Mouse (Mus musculus) frontal cortex, postnatal 14 days (tissue): Measurements from ENCODE around the gene Ttc13.

ENCODE experiments used
- DNase-seq, 2 experiments: peaks; one replicate each; pipeline ENCODE4 v3.0.0; 2022; ENCODE audit warnings: low spot score in 2 of 2

Ttc13 gene

DNA sequence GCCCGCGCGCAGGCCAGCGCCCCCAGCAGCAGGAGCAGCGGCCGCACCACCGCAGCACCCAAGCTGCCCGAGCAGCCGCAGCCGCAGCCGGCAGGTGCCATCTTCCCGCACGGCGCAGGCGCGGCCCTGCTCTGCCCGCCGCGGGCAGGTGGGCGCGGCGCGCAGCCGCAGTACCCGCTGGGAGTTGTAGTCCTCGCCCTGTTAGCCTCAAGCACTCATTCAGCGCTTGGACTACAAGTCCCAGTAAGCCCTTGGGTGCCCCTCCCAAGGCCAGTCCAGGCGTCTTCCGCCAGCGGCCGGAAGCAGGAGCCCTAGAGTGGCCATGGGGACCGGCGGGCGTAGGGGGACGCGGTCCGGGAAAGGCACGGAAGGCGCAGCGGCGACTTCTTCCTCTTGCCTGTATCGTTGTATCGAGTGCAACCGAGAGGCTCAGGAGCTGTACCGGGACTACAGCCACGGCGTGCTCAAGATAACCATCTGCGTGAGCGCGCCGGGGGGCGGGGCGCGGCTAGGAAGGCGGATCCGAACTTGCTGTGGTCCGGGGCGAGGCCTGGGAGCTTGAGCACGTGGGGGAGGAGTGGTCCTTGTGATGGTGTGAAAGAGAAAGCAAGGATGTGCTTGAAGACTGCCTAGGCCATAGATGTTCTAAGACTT lies at the start of gene Ttc13, which contains the start of gene Arv1:
Ttc13 (minus strand) TSS at position 122 of the 654 bp plus-strand sequence.
Arv1 (plus strand) TSS at position 278 of the 654 bp plus-strand sequence.
- DNase-seq: peak; percentile 90 to 93

DNA sequence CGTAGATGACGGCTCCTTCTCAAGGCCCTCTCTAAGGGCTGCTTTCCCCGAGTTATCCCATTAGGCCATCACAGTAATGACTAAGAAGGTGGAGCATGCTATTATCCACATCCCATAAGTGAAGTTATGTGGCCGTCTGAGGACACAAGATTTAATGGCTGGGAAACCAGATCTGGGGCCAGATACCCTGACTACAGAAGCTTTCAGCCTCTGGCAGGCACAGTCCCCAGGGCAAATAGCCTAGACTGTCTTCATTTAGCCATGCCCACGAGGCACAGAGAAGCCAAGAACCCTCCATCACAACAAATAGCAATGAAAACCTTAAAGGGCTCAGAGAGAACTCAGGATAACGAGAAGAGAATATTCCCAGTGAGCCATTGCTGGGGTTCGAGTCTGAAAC lies 41.3 kb upstream of the Ttc13 start:
- DNase-seq: no peak

DNA sequence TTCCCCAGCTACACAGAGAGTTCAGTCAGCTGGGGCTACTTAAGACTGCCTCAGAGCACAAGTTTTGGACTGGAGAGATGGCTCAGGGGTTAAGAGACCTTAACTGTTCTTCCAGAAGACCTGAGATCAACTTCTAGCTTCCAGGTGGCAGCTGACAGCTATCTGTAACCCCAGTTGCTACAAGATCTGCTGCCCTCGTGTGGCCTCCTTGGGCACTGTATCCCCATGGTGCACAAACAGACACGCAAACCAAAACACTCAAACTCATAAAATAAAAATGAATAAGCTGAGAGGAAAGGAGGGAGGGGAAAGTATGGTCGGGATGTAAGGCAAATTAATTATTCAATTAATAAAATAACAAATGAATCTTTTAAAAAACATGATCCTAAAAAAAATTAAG lies 36.8 kb upstream of the Ttc13 start:
- no peak for DNase-seq

DNA sequence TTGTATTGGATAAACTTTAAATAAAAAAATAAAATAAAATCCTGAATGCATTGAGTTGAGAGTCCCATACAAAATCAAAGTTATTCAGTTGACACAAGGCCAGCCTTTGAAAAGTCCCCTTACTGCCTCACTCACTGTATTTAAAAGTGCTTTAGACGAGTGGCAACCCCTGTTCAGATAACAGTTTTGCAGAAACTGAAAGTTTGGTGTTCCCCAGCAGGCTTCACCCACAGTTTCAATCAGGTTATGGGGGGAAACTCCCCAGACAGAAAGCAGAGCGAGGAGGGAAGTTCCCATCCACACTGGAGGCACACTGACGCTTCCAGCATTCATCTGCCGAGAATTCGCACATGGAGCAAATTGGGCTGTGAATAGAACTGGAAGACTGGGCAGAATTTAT lies 34.8 kb upstream of the Ttc13 start:
- no peak for DNase-seq

DNA sequence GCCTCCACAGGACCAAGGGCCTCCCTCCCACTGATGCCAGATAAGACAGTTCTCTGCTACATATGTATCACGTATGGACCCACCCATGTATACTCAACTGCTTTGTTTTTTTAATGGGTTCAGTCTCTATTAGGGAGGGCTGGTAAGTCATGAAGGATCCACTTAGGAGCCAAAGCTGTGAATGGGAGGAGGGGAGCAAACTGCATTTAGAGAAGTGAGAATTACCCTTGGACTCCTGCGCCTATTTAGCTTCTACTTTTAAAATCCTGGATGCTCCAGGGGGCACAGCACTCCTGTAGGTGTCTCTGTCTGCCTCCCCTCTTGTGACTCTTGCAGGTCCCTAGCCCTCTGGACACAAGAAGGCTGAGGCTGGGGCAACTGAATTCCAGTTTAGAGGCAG lies 34.4 kb upstream of the Ttc13 start:
- no peak for DNase-seq

DNA sequence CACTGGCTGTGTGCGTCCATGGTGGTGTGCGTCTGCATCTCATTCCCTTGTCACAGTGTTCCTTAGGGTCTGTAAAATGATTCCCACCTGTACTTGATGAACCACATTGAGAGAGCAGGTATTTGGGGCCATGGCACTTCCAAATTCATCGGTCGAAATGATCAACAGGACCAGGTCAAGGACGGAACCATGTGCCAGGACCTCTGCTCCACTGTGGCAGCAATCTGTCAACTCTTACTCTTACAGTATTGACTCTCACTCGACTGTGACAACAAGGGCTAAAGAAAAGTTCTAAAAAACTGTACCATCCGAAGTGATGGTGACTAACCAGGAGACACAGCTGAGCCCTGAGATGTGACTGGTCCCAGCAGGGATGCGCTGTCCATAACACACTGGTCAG lies 33.7 kb upstream of the Ttc13 start:
- no peak for DNase-seq

DNA sequence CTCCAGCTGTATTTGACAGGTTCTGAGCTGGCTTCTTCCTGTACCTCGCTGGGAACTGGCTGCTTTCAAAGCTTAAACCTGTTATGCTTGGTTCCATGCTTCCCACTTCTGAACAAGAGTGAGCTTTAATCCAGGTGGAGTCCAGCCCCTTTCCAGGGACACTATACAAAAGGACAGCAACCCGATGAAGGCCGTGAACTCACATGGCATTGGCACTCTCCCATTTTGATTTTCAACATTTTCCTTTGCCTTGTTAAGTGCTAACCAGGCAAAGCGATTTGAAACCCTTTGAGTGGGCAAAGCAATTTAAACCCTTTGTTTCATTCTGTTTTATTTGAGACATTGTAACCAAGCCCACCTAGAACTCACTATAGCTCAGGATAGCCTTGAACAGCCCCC lies 33.0 kb upstream of the Ttc13 start:
- no peak for DNase-seq

DNA sequence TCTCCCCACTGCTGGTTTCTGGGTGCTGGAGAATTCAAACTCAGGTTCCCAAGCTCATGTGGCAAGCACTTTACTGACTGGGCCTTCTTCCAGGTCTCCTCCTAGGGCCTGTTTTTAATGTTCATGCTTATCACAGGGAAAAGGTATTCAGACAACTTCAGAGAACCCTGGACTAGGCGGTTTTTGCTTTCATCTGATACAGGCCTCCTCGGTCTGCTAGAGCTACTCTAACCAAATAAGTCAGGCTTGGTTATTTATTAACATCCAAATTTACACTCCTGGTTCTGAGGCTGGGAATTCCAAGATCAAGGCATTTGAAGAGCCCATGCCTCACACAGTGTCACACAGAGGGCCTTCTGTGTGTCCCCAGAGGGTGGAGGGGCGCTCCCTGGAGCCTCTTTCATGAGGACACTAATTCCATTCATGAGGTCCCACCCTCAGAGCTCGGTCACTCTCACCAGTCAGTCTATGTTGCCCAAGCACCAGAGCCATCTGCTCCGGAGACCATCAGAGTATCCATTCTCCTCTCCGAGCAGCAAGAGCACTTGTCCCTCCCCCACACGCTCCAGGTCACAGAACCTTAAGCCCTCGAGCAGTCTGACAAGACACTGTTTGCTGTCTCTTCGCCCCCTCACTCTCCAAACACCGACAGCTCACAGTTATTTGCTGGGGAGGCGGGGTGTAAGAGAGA lies 32.5 kb upstream of the Ttc13 start:
- peak in 1 of 2 experiments; percentile 52 for DNase-seq

DNA sequence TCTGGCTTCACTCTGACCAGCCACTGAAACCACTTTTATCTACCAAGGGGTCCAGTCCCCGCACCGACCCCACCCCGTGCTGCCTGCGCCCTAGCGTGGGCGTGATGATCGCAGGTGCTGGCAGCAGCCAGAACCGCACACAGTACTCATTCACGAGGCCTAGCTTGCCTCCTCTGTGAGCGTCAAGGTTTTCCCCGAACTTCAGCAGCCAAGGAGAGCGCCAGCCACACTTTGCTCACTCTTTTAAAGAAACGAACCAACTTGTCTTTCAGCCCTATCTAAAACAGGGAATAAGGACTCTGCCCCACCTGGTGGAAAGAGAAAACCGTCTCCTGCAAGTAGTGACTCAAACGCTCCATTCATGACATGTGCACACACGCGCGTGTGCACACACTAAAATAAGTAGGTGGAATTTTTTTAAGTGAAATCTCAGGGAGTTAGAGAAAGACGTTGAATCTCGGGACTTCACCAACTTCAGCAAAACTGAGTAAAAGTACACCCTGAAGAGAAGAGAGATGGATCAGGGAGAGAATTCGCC lies 30.6 kb upstream of the Ttc13 start:
- no peak for DNase-seq

DNA sequence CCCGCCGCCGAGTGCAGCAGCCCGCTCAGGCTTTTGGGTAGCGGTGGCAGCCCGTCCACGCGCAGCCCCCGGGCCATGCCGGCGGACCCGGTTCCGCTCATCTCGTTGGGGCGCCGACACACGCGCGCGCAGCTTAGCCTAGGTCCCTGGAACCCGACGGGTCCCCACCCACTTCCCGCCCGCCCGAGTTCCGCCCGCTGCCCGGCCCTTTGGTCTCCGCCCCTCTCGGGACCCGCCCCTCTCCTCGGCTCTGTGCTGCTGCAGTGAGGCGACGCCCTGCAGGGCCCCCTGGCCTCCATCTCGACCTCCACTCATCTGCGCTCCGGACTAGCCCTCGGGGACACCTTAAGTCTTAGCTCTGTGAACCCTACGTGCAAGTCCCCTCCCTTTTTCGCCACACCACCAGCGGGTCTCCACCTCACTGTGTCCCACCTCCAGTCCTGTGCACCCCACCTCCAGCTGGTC lies 30.0 kb upstream of the Ttc13 start, which contains the start of gene Fam89a:
Fam89a (minus strand) TSS at position 124 of the 465 bp plus-strand sequence.
- DNase-seq: no peak

DNA sequence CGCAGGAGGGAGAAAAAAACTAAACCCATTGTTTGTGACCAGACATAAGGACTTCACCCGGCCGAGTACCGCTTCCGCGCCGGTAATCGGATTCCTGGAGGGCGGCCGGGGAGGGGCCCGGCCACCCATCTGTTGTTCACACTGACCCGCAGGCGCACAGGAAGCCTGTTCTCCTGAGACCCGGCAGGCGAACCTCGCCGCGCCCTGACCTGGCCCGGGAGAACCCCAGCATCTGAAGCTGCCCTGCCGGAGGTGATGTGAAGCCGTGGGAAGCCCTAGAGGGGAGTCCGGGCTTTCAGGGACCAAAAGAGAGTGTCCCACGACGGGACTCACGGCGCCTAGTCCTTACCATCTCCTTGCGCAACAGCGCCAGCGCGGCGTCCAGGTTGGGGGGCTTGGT lies 29.4 kb upstream of the Ttc13 start:
- DNase-seq: no peak

DNA sequence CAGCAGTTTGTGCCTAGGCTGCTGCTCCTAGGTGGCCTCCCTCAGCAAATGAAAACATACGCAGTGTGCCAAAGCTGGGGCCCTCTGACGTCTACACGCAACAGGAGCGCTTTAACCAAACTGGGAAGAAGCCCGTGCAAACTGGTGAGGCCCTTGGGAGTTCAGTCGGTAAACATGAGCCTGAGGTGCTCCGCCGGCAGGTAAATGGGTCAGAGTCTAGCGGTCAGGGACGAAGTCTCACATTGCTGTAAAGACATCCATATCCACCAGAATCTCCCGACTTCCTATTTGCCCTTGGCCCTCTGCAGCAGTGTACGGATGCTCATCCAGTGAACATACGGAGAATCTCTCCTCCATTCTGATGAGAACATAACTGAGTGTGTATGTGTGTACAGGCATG lies 24.9 kb upstream of the Ttc13 start:
- no peak for DNase-seq

DNA sequence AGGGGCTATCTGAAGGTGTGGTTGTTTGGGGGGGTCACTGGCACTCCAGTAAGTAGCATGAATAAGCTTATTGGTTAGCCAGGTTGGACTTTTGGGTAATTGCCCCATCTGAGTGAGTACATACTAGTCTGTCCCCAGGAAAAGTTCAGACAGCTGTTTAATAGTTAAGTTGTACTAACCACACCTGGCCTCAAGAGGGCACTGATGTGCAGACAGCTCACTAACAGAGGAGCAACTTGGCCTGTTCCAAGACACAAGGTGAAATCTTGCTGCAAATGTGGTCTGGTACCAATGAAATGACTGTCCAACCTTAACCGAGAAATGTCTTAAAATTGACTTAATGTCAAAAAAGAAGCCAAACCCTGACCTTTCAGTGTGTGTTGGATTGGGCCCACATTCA lies 17.5 kb upstream of the Ttc13 start:
- no peak for DNase-seq

DNA sequence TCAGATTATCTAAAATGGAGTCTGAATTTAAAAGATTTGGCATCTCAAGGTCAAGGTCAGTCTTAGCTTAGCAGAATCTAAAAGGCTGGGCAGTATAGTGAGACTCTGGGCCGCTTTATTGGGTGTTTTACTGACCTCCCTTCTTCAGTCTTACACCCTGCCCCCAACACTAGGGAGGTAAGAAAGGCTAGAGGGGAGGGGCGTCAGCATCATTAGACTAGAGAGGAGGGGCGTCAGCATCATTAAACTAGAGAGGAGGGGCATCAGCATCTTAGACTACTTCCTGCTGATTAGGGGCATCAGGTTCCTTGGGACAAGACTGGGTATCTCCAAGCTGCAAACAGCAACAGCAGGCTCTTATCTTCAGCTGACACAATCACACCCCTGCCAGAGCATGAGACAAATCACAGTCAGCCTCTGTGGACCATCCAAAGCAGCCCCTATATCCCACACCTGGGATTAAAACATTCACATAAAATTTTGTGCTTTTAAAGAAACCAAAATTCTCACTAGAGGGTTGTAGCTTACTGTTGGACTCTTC lies 13.7 kb upstream of the Ttc13 start:
- no peak for DNase-seq

DNA sequence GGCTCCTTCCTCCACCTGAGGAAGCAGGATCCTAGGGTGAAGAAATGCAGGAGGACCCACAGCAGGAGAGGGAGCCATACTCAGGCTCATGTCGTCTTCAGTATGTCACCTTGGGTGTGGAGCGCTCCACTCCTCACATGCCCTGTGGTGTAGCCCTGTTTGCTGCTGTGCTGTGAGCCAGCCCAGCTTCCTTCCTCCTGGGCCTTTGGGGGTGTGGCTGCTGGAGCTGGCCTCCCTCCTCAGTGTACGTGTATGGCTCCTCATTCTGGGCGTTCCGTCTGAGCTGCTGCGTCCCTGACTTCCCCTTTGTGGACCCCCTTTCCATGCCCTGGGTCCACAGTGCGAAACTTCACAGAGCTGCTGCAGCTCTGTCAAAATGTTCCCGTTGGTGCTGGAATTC lies 11.0 kb upstream of the Ttc13 start:
- DNase-seq: no peak

DNA sequence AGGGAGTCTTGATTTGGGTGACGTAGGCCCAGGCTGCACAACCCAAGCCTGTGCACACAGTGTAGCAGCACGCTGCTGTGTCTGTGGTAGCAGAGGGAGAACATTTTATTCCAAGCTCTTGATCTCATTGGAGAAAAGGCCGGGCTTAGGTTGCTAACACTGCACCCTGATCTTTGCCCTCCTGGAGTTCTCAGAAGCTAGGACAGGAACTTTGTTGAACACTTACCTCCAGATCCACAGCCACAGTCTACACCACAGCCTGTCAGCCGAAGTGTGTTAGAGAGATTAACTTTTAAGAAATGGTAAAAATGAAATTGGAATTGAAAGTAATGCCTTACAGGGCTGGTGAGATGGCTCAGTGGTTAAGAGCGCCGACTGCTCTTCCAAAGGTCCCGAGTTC lies 2.5 kb upstream of the Ttc13 start:
- no peak for DNase-seq

DNA sequence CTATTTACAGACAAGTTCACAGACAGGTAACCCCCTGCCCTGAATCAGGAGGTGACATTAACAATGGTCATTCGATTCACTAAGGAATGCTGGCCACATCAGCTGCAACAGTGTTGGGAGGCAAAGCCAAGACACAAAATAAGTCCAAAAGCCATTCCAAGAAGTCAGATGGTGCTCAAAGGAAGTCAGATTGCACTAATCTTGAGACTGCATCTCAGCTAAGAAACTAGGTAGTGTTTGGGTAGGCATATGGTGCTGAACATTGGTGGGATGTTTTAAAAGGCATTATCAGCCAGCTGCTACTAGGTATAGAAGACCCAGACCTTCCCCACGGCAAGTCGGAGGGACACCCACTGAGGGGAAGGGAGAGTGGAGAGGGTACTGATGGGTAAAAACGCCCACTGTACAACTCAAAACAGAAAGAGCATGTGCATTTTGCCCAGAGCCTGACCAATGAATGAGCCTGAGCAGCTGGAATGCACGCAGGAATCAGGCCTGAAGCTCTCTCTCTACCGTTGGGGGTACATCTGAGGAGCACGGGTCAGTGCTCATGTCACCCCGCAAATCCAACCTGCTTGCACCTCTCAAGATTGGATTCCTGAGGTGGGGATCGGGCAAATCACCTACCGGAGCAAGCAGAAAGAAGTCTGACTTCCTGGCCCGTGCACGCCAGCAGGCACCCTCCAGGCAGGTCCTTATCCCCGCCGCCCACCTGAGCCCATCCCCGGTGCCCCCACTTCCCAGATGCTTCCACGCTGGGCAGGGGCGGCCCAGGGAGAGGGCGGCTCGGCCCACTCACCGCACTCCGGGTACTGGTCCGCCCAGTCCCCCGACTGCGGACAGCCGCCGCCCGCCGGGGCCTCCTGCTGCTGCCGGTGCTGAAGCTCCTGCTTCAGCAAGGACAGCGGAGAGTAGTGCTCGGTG lies 583 bp downstream of the Ttc13 start:
- DNase-seq: no peak

DNA sequence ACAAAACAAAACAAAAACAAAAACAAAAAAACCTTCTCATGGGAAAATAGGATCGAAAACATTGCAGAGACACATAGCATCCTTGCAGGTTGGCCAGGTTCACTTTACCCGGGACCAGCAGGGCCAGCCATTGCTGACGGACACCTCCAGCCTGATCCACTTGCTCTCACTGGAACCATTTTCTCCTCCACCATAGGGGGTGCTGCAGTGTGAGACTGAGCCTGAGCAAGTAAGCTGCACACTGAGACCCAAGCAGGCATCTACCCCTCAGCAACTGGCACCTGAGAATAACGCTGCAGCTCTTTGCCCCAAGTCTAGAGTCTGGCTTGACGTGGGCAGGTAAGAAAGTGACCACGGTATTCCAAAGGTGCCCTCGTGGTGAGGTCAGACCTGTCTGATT lies 1.6 kb downstream of the Ttc13 start:
- DNase-seq: no peak

DNA sequence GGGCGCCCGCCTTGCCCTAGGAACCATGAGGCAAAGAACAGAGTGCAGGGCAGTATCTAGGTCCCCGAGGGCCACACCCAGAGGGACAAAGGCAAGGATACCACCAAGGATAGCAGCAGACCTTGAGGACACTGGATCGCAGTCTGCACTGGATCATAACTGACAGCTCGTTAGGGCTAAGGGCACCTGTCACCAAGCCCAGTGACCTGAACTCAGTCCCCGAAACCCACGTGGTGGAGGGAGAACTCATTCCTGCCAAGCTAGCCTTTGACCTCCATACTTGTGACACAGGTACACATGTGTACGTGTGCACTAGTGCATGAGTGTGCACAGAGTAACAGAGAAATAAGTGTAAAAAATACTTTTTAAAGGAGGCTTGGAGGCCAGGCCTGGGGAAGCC lies 6.0 kb downstream of the Ttc13 start:
- DNase-seq: no peak

DNA sequence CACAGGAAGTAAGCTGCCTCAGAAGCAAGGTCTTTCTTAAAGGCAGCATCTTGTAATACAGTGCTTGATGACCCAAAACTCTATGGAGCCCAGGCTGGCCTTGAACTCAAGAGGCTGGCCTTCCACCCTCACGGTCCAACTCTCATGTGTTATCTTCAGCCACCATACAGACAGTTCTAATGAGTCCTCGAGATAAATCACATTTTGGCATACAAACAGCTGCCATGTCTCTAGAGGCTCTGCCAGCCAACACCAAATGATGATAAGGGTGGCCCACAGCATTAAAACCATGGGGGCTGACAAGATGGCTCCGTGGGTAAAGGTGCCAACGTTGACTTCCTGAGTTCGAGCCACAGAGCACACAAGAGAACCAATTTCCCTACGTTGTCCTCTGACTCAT lies 8.6 kb downstream of the Ttc13 start:
- DNase-seq: no peak

DNA sequence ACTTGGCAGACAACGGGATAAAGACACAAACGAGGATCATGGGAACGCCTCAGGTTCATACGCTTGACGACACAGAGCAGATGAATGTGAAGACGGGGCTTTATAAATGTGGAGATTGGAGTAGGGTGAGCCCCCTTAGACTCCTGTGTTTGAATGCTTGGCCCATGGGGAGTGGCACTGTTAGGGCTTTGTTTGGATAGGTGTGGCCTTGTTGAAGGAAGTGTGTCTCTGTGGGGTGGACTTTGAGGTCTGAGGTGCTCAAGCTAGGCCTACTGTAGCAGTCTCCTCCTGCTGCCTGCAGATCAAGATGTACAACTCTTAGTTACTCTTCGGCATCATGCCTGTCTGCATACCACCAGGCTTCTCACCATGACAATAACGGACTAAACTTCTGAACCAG lies 16.0 kb downstream of the Ttc13 start:
- DNase-seq: no peak

DNA sequence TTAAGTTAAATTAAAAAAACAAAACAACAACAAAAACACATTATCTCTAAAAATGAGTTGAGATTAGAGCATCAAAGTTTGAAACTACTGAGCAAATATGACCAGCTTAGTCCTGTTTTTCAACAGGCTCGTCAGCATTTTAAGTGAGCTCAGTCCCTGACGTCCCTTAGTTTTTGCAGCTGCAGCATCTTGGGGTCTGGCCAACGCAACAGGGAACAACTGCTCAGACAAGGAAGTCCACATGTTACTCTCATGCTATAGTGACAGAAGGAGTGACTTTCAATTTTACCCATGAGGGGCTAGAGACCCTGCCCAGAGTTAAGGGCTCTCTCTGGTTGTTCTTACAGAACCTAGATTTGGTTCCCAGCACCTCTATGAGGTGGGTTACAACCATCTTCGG lies 17.4 kb downstream of the Ttc13 start:
- DNase-seq: no peak
